Mouse (Mus musculus): ENCODE measurements around the gene Hagh. TPM values are rescaled to one million over a fixed set of nuclear protein-coding genes. Genes with fewer than 3 reads are reported as not detected.

The Hagh gene
- total RNA-seq, 2 experiments from 2014 or later: 102 to 104 TPM

- no peak for DNase-seq
- intact Hi-C loops (cut with DNase I): loop anchor here (5.0 kb wide), 1 partner anchor 137 kb away; no protein-coding TSS in a partner anchor
Measured at GRCm38 (mm10) chr17:24884391-24884790, 44.4 kb downstream of the Hagh start.

GRCm38 (mm10) chr17:24885356-24886133, 45.6 kb downstream of the Hagh start:
- intact Hi-C loops (cut with DNase I): loop anchor here (2.0 kb wide), 1 partner anchor 35 kb away; the partner anchor contains the start of gene Fahd1

GRCm38 (mm10) chr17:24886134-24886931, 46.4 kb downstream of the Hagh start, which contains the start of the genes Nubp2 and Spsb3:
Gene Nubp2 (minus strand): TSS chr17:24886349.
Gene Spsb3 (plus strand): TSS chr17:24886643.
- DNase-seq: peak; percentile 93 to 96
- intact Hi-C loops (cut with DNase I): loop anchor here (2.0 kb wide), 1 partner anchor 36 kb away; the partner anchor contains the start of gene Fahd1

More at GRCm38 (mm10) chr17:24885356-24886133, 45.6 kb downstream of the Hagh start:
- DNase-seq: no peak

GRCm38 (mm10) chr17:24886932-24887271, 47.0 kb downstream of the Hagh start:
- intact Hi-C loops (cut with DNase I): loop anchor here (2.0 kb wide), 1 partner anchor 36 kb away; the partner anchor contains the start of gene Fahd1
- DNase-seq: no peak

GRCm38 (mm10) chr17:24887291-24888080, 47.5 kb downstream of the Hagh start:
- intact Hi-C loops (cut with DNase I): loop anchor here (2.0 kb wide), 1 partner anchor 37 kb away; the partner anchor contains the start of gene Fahd1
- no peak for DNase-seq

GRCm38 (mm10) chr17:24888862-24889261, 48.9 kb downstream of the Hagh start:
- intact Hi-C loops (cut with DNase I): no loop called here
- DNase-seq: no peak

GRCm38 (mm10) chr17:24890151-24891092, 50.5 kb downstream of the Hagh start:
- intact Hi-C loops (cut with DNase I): loop anchor here (10.0 kb wide), 1 partner anchor 476 kb away; the partner anchor contains the start of gene Rnps1

GRCm38 (mm10) chr17:24891321-24891720, 51.4 kb downstream of the Hagh start:
- intact Hi-C loops (cut with DNase I): loop anchor here (10.0 kb wide), 1 partner anchor 477 kb away; the partner anchor contains the start of gene Rnps1
- DNase-seq: no peak

More at GRCm38 (mm10) chr17:24890151-24891092, 50.5 kb downstream of the Hagh start:
- no peak for DNase-seq

GRCm38 (mm10) chr17:24892785-24893184, 52.8 kb downstream of the Hagh start:
- no peak for DNase-seq
- intact Hi-C loops (cut with DNase I): loop anchor here (10.0 kb wide), 1 partner anchor 478 kb away; the partner anchor contains the start of gene Rnps1

GRCm38 (mm10) chr17:24893276-24893675, 53.3 kb downstream of the Hagh start:
- intact Hi-C loops (cut with DNase I): loop anchor here (10.0 kb wide), 1 partner anchor 478 kb away; the partner anchor contains the start of gene Rnps1
- no peak for DNase-seq

- DNase-seq: no peak
- intact Hi-C loops (cut with DNase I): loop anchor here (10.0 kb wide), 1 partner anchor 480 kb away; the partner anchor contains the start of gene Rnps1
Measured at GRCm38 (mm10) chr17:24894061-24894994, 54.4 kb downstream of the Hagh start.

- intact Hi-C loops (cut with DNase I): loop anchor here (10.0 kb wide), 1 partner anchor 480 kb away; the partner anchor contains the start of gene Rnps1
- DNase-seq: peak; percentile 82 to 85
Measured at GRCm38 (mm10) chr17:24894995-24895547, 55.1 kb downstream of the Hagh start, which contains the start of the genes Eme2 and Mrps34. Gene Eme2 (minus strand): TSS chr17:24895087. Gene Mrps34 (plus strand): TSS chr17:24895116.

GRCm38 (mm10) chr17:24895571-24896240, 55.8 kb downstream of the Hagh start:
- DNase-seq: no peak
- intact Hi-C loops (cut with DNase I): loop anchor here (10.0 kb wide), 1 partner anchor 481 kb away; the partner anchor contains the start of gene Rnps1

GRCm38 (mm10) chr17:24896241-24896992, 56.5 kb downstream of the Hagh start, which contains the start of gene Nme3:
Gene Nme3 (plus strand): TSS chr17:24896500.
- intact Hi-C loops (cut with DNase I): loop anchor here (10.0 kb wide), 1 partner anchor 482 kb away; the partner anchor contains the start of gene Rnps1
- peak; percentile 75 for DNase-seq

GRCm38 (mm10) chr17:24896993-24897269, 57.0 kb downstream of the Hagh start:
- no peak for DNase-seq
- intact Hi-C loops (cut with DNase I): loop anchor here (10.0 kb wide), 1 partner anchor 482 kb away; the partner anchor contains the start of gene Rnps1

- intact Hi-C loops (cut with DNase I): loop anchor here (10.0 kb wide), 1 partner anchor 483 kb away; the partner anchor contains the start of gene Rnps1
Measured at GRCm38 (mm10) chr17:24897600-24897999, 57.7 kb downstream of the Hagh start.

More at GRCm38 (mm10) chr17:24897600-24897999, 57.7 kb downstream of the Hagh start:
- DNase-seq: no peak
